Mouse (Mus musculus) A20 (cell line): ENCODE data around the gene Trpd52l3.

ENCODE experiments used
- DNase-seq: peaks from one replicate; pipeline ENCODE4 v3.0.0-alpha.2; 2011; ENCODE audit warnings: low read depth, low spot score

Trpd52l3 gene

GRCm38 (mm10) chr19:30029894-30030635 is 26.5 kb downstream of the Trpd52l3 start, which contains the start of gene Uhrf2:
Gene Uhrf2, plus strand, starts transcription at chr19:30030513.
- peak; percentile 96 for DNase-seq

GRCm38 (mm10) chr19:30030636-30031467 is 27.3 kb downstream of the Trpd52l3 start:
- no peak for DNase-seq

- DNase-seq, result peak; percentile 61
These were observed 27.9 kb downstream of the Trpd52l3 start for GRCm38 (mm10) chr19:30031468-30031931.

GRCm38 (mm10) chr19:30032206-30032605 is 28.6 kb downstream of the Trpd52l3 start:
- peak; percentile 38 for DNase-seq

- no peak for DNase-seq
These were observed 31.8 kb downstream of the Trpd52l3 start for GRCm38 (mm10) chr19:30035361-30035760.

- DNase-seq, result peak; percentile 74
These were observed 40.1 kb downstream of the Trpd52l3 start for GRCm38 (mm10) chr19:30043691-30044090.

GRCm38 (mm10) chr19:30044630-30045029 is 41.0 kb downstream of the Trpd52l3 start:
- DNase-seq, result peak; percentile 24

GRCm38 (mm10) chr19:30045857-30046256 is 42.3 kb downstream of the Trpd52l3 start:
- DNase-seq, result peak; percentile 50

GRCm38 (mm10) chr19:30050584-30050983 is 47.0 kb downstream of the Trpd52l3 start:
- no peak for DNase-seq

GRCm38 (mm10) chr19:30051479-30051878 is 47.9 kb downstream of the Trpd52l3 start:
- no peak for DNase-seq

GRCm38 (mm10) chr19:30054218-30054617 is 50.6 kb downstream of the Trpd52l3 start:
- DNase-seq, result no peak
